Mouse (Mus musculus) spleen, postnatal 4 days (tissue): ENCODE results near the gene Qtrt1.

ENCODE experiments used
- DNase-seq, 2 experiments: peaks; one replicate each; pipeline ENCODE4 v3.0.0; 2022; ENCODE audit warnings: low spot score in 2 of 2

The Qtrt1 gene

DNA sequence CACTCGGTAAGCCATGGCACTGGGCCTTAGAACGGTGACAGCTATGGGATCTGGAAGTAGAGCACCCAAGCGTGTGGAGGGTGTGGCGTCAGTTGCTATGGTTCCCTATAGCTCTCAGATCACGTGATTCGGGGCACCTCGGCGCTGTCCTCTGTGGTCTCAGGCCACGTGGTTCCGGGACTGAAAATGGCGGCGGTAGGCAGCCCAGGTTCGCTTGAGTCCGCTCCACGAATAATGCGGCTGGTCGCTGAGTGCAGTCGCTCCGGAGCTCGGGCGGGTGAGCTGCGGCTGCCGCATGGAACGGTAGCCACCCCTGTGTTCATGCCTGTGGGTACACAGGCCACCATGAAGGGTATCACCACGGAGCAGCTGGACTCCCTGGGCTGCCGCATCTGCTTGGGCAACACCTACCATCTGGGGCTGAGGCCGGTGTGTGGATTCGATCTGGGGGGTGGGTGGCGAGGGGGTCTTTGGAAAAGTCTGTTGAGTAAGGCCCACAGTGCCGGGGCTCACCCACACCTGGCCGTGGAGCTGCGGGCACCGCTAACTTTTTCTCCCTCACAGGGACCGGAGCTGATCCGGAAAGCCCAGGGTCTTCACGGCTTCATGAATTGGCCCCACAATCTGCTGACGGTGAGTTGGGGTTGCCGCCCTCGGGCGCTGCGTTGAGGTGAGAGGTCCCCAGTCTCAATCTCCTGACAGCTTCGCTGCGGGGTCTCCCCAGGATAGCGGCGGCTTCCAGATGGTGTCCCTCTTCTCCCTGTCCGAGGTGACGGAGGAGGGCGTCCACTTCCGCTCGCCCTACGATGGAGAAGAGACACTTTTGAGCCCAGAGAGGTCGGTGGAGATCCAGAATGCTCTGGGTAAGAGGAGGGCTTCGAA lies at the start of gene Qtrt1:
Gene Qtrt1, plus strand, starts transcription at position 169 of the 882 bp plus-strand sequence.
- peak; percentile 84 to 89 for DNase-seq

DNA sequence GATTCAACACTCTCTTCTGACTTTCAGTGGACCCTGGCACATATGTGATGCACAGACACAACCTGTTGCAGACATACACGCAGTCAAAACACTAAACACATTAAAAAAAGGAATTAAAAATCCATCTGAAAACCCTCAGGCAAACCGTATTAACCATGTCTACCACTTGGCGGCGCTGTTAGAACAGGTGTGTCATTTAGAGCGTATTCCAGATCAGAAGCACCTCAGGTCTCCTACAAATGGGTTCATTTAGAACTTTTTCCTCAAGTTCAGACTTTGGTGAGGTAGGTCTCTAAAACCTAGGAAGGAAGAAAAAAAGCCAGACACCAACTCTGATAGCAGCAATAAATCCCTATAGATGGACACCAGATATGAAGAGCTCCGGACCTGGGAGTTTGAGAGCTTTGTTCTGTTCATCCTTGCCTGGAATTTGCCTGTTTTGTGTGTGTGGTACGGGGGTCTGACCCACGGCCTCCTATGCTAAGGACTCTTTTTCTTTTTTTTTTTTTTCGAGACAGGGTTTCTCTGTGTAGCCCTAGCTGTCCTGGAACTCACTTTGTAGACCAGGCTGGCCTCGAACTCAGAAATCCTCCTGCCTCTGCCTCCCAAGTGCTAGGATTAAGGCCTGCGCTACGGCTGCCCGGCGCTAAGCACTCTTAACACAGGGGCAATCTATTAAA lies 45.0 kb upstream of the Qtrt1 start:
- DNase-seq, result peak; percentile 77 to 91

GRCm38 (mm10) chr9:21367357-21368111 lies 44.1 kb upstream of the Qtrt1 start, which contains the start of gene Ilf3:
Gene Ilf3 (plus strand): TSS chr9:21367871.
- DNase-seq, result peak; percentile 99

GRCm38 (mm10) chr9:21368131-21368584 lies 43.5 kb upstream of the Qtrt1 start:
- peak; percentile 80 to 93 for DNase-seq

DNA sequence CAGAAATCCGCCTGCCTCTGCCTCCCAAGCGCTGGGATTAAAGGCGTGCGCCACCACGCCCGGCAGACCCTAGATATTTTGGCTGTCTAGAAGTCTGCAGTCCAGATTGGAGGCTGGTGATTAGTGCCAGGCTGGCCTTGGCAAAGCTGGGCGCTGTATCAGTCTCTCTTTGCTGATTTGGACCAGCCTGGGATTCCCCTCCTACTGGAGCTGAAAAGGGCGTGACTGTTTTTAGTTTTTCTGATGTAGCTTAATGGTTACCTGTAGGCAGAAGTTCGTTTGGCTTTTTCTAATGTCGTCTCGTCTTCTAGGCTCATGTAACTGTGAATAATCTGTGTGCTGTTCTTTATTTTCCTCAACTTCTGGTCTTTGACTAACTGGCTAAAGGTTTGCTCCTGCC lies 42.6 kb upstream of the Qtrt1 start:
- DNase-seq, result no peak

GRCm38 (mm10) chr9:21370876-21371275 lies 40.8 kb upstream of the Qtrt1 start:
- DNase-seq, result no peak

- no peak for DNase-seq
Measured at GRCm38 (mm10) chr9:21372508-21372907, 39.1 kb upstream of the Qtrt1 start.

DNA sequence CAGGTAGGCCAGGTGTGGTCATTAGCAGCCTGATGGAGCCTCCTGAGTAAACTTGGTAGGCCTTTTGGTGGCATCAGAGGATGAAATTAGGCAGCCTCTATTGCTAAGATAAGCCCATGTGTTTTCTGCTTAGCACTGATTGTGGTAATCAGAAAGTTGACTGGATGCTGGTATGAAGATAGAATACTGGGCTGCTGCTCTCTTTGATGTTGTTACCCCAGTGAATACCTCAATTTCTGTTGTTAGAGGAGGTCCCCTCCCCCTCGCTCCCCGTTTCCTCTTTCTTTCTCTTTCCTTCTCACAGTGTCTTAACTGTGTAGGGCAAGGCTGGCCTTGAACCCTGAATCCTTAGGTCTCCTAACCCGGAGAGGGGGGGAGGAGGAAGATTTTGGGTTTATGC lies 32.4 kb upstream of the Qtrt1 start:
- no peak for DNase-seq

DNA sequence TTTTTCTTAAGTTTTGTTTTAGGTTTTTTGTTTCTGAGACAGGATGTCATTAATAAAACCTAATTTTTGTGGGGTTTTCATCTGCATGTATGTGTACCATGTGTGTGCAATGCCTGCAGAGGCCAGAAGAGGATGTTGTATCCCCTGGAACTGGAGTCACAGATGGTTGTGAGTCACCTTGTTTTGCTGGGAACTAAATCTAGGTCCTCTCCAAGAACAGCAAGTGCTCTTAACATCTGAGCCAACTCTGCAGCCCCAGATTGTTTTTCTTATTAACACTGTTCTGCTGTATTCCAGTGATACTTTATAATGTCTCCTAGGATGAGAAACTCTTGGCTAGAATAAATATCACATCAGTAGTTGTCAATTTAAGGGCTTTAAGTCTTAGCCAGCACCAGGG lies 30.8 kb upstream of the Qtrt1 start:
- DNase-seq, result no peak

GRCm38 (mm10) chr9:21383966-21384365 lies 27.7 kb upstream of the Qtrt1 start:
- no peak for DNase-seq

DNA sequence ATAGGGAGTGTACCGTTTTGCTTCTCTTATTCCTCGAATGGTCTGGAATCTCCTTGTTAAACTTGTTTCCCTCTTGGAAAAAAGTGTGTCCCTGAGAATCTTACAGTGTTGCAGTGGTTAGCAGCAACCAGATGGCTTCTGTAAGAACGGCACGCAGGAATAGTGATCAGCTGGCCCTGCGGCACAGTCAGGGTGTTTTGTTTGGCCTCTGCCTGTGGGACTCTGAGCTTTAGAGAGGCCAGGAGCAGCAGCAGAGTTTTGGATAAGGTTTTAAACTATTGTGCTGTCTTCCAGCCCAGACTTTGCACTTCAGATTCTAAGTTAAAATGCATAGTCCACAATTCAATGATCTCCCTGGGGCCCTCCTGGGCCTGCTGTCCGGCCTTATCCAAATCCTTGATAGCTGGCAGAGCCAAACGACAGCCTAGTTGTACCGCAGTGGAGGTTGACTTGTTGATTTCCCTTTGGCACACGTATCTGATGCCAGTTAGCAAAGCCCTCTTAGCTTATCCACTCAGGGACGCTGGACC lies 18.9 kb upstream of the Qtrt1 start:
- no peak for DNase-seq

GRCm38 (mm10) chr9:21395692-21396091 lies 15.9 kb upstream of the Qtrt1 start:
- no peak for DNase-seq

DNA sequence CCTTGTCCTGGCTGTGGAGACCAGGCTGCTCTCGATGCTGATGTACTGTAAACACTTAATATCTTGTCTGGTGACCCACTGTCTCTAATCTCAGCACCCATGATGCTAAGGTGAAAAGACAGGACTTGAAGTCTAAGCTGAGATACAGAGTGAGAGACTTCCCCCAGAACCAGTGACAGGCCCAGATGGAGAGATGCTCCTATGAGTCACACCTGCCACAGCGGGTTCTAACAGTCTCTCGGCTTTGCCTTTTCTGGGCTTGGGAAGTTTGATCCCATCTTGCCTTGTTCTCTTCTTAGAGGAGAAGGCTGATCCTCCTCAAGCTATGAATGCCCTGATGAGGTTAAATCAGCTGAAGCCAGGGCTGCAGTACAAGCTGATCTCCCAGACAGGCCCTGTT lies 14.5 kb upstream of the Qtrt1 start:
- no peak for DNase-seq

- DNase-seq, result no peak
Measured at GRCm38 (mm10) chr9:21401042-21401441, 10.6 kb upstream of the Qtrt1 start.

- no peak for DNase-seq
Measured at GRCm38 (mm10) chr9:21402764-21403253, 8.8 kb upstream of the Qtrt1 start.

DNA sequence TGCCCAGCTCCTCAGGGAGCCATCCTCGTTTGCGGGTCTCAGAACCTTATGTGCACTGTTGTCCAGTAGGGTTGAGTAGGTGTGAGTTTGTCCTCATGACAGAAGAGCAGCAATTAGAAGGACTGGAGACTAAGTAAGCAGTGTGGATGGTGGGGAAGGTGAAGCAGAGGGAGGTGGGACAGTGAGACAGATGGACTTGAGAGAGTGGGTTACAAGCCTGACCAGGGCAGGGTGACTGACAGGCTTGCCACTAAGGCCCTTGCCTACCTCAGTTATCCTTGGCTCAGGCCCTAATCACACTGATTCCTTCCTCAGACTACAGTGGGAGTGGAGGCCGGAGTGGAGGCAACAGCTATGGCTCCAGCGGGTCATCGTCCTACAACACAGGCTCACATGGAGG lies 7.9 kb upstream of the Qtrt1 start:
- DNase-seq, result no peak

DNA sequence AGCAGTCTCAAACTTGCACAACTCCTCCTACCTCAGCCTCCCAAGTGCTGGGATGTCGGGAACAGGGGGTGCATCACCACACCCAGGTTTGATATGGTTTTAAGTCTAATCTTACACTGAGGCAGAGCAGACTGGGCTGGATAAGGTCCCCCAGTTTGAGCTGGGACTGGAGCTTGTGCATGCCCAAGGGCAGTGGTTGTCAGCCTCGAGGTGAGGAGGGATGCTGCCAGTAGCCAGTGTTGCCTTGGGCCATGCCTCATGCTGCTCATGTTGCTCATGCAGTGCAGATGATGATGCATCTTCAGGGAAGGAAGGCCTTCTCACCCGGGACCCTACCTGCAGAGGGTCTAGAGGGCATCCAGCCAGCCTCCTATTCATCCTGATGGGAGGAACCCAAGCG lies 6.1 kb upstream of the Qtrt1 start:
- DNase-seq, result no peak

GRCm38 (mm10) chr9:21407951-21408350 lies 3.7 kb upstream of the Qtrt1 start:
- DNase-seq, result no peak

DNA sequence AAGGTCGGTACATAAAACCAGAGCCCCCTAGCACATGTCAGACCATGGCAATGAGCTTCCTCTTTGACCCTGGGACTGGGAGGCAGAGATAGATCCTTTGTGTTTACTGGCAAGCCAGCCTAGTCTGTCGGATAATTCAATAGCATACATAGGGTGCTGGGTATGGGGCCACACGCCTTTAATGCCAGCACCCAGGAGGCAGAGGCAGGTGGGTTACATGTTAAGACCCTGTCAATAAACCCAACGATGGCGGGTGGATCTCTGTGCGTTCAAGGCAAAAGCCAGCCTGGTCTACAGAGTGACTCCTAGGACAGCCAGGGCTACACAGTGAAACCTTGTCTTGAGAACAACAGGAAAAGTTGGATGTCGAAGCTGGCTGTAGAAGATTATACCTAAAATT lies 3.0 kb upstream of the Qtrt1 start:
- DNase-seq, result no peak

DNA sequence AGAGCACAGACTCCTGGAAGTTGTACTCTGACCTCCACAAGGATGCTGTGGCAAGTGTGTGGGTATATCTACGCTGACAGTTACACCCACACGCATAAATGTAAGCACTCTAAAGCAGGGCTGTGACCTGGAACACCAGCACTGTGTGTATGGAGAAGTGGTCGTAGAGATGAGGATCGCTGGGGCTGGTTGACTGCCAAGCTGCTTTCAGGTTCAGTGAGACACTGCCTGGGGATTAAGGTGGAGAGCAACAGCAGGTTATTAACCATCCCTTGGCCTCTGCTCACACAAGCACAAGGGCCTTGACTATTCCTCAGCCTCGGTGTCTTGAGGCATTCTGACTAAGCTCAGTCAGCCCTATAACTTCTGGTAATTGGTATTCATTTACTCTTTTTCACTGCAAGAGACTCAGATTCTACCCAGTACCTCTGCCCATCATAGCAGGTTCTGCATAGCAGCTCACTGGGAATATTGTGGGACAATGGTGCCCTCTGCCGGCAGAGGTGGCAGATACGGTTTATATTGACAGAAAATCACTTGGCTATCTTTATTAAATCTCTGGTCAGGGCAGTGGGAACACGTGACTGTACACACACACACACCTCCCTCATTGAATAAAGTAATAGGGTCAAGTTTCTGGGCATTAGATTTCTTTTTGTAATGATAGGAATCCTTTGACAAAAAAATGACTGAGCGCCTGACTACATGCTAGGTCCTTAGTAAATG lies 1.9 kb upstream of the Qtrt1 start:
- DNase-seq, result peak; percentile 82 to 93

- no peak for DNase-seq
Measured at GRCm38 (mm10) chr9:21417866-21418265, 6.2 kb downstream of the Qtrt1 start.
